Mouse (Mus musculus): ENCODE results near the gene Zfand3. TPM values are rescaled to one million over a fixed set of nuclear protein-coding genes. Genes with fewer than 3 reads are reported as not detected.
A peak's percentile ranks its signal among the peaks of the same experiment; 100 is the strongest.

The Zfand3 gene
- polyA plus RNA-seq, 1 experiment from 2014 or later, result 46.2 TPM

DNA sequence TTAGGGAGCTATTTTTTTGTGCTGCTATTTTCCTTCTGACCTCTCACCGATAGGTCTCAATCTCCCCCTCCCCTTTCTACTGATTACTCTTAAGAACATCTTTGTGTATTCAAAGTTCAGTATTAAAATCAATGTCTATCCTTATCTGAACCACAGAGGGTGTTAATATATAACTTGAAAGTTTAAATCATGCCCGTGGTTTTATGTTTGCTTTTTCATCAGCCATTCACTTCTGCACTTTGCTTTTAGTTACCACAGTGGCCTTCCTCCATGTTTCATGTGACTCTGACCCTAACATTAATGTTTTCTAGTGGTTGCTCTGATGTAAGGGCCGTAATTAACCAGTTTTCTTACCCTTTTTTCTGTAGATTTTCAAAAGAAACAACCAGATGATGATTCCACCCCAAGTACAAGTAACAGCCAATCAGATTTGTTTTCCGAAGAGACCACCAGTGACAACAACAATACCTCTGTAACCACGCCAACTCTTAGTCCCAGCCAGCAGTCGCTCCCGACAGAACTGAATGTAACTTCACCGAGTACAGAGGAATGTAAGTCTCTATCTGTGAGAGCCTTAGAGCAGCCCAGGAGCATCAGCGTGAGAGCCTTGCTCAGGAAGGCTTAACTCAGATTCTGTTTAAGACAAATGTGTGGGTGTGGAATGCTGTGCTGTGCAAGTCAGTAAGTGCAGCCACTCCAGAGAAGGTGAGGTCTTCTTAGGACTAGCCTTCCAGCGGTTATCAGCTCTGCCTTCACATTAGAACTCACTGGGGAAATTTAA lies 130.6 kb downstream of the Zfand3 start:
- ATAC-seq (ENCODE audit: insufficient number of reproducible peaks, insufficient read depth, low FRiP score, low TSS enrichment, low read depth), result no peak

DNA sequence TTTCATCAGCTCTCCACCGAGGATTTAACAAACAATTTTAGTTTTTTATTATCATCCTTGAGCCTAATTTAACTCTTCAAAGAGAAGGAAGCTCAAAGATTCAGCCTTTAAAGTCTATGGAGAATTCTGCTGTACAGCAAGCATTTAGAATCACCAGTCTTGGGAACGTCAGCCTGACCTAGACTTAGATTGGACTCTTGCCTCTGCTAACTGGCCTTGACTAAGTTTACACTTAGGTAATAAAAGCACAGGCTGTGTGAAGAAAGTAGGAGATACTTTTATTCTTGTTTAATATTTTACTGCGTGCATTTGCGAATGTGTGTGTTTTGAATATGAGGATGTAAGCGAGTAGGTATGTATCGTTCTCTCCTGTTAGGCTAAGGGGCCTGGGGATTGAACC lies 131.4 kb downstream of the Zfand3 start:
- no peak for ATAC-seq (ENCODE audit: insufficient number of reproducible peaks, insufficient read depth, low FRiP score, low TSS enrichment, low read depth)
- Histone ChIP-seq H3K4me2 (no peak overlapping the region), H3K36me3 (peaks cover 16% of the 10 kb centered on the region), H3K27me3 (no peaks in the 10 kb centered on the region), H3K9ac (no peak overlapping the region), H3K4me1 (peaks cover 12% of the 10 kb centered on the region), H3K4me3 (no peak overlapping the region), H3K9me3 (no peaks in the 10 kb centered on the region), H3K27ac (no peak overlapping the region)
- 92% methylated on average over 6 of the region's 6 CpGs for WGBS

More for the DNA sequence above, 130.6 kb downstream of the Zfand3 start:
- Histone ChIP-seq H3K9ac (no peak overlapping the region), H3K4me1 (peaks cover 20% of the 10 kb centered on the region), H3K27ac (no peak overlapping the region), H3K36me3 (peaks cover 16% of the 10 kb centered on the region), H3K27me3 (no peaks in the 10 kb centered on the region), H3K4me2 (no peak overlapping the region), H3K4me3 (no peak overlapping the region), H3K9me3 (no peaks in the 10 kb centered on the region)
- 74% methylated on average over 10 of the region's 10 CpGs for WGBS

DNA sequence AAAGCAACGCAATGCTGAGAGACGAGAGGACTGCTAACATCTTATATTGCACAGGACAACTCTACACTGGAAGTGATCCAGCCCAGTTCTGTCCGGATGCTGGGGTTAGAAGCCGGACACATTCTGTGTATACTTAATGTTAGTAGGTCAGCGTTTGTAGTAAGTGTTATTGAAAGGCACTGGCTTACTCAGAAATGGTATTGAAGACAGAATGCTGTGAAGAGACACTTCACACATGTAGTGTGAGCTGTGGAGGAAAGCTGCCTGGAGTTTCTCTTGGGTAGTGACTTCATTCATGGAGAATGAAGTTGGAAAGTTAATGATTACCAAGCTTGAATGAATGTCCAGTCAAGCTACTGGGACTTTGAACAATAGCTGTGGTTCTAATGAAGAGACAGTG lies 132.2 kb downstream of the Zfand3 start:
- peaks cover 16% of the 10 kb centered on the region for H3K36me3 ChIP-seq
- no peak overlapping the region for H3K9ac ChIP-seq
- no peaks in the 10 kb centered on the region for H3K27me3 ChIP-seq
- H3K9me3 ChIP-seq, result no peaks in the 10 kb centered on the region
- H3K27ac ChIP-seq, result no peak overlapping the region
- 94% methylated on average over 5 of the region's 5 CpGs for WGBS
- no peak overlapping the region for H3K4me3 ChIP-seq
- H3K4me2 ChIP-seq, result no peak overlapping the region
- no peak for ATAC-seq (ENCODE audit: insufficient number of reproducible peaks, insufficient read depth, low FRiP score, low TSS enrichment, low read depth)
- H3K4me1 ChIP-seq, result peaks cover 6% of the 10 kb centered on the region

DNA sequence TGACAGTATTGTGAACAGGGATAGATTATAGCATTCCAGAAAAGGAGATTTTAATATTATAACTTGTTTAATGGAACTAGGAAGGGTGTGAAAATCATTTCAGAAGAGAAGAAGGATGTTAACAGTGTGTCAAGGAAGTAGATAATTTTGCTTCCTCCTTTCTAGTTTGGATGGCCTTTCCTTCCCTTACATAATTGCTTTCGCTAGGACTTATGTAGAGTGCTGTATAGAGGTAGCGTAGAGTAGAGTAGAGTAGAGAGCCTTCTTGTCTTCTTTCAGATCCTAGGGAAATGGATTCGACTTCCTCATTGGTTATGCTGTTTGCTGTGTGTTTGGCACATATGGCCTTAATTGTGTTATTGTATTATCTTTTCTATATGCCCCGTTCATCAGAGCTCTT lies 132.6 kb downstream of the Zfand3 start:
- Histone ChIP-seq H3K27ac (no peak overlapping the region), H3K4me2 (no peak overlapping the region), H3K4me3 (no peak overlapping the region), H3K36me3 (peaks cover 16% of the 10 kb centered on the region), H3K4me1 (peaks cover 1% of the 10 kb centered on the region), H3K9me3 (no peaks in the 10 kb centered on the region), H3K27me3 (no peaks in the 10 kb centered on the region), H3K9ac (no peak overlapping the region)
- 77% methylated on average over 4 of the region's 4 CpGs for WGBS
- no peak for ATAC-seq (ENCODE audit: insufficient number of reproducible peaks, insufficient read depth, low FRiP score, low TSS enrichment, low read depth)

DNA sequence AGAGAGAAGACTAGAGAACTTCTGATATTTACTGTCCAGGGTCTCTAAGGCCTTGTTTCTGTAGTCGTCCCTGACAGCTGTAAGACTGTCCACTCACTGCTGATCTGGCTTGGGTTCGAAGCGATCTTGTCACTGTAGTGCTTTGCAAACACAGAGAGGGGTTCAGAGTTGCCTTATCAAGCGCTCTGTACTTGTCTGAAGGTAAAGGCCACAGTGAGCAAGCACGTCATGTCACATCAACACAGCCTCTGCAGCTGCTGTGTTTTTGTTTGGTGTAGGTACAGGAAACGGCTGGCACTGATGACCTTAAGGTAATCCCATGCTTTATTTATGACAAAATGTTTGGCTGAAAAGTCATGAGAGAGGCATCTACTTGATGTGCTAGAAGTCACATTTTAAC lies 139.6 kb downstream of the Zfand3 start:
- H3K27me3 ChIP-seq, result no peaks in the 10 kb centered on the region
- H3K9ac ChIP-seq, result no peak overlapping the region
- WGBS, result 85% methylated on average over 6 of the region's 6 CpGs
- H3K4me1 ChIP-seq, result peaks cover 11% of the 10 kb centered on the region
- H3K27ac ChIP-seq, result no peak overlapping the region
- no peak overlapping the region for H3K4me2 ChIP-seq
- ATAC-seq (ENCODE audit: insufficient number of reproducible peaks, insufficient read depth, low FRiP score, low TSS enrichment, low read depth), result no peak
- no peaks in the 10 kb centered on the region for H3K36me3 ChIP-seq
- no peak overlapping the region for H3K4me3 ChIP-seq
- no peaks in the 10 kb centered on the region for H3K9me3 ChIP-seq

DNA sequence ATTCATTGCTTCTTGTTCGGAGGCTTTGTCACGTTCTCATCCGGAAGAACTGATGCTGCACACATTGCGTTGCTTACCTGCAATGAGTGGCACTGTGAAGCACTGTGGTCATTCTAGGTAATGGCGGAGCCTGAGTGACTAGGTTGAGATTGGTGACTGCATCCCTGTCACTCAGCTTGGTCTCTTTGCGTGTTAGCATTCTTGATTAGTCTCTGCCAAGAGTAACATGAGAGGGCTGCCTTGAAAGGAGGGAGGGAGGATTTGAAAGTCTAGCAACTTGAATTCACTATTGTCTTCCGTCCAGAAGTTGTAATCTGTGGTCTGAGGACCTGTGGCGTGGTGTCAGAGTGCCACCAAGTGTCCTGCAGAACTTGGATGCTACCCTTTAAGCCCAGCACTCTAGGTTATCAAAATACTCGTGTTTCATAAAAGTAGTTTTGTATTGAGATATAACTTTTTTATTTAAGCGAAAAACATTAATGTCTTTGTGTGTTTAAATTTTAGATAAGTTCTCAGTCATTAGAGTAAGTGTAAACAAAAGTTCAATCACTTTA lies 141.1 kb downstream of the Zfand3 start:
- H3K4me3 ChIP-seq, result no peak overlapping the region
- no peak for ATAC-seq (ENCODE audit: insufficient number of reproducible peaks, insufficient read depth, low FRiP score, low TSS enrichment, low read depth)
- H3K9me3 ChIP-seq, result no peaks in the 10 kb centered on the region
- peaks cover 11% of the 10 kb centered on the region for H3K4me1 ChIP-seq
- H3K36me3 ChIP-seq, result no peaks in the 10 kb centered on the region
- H3K27me3 ChIP-seq, result no peaks in the 10 kb centered on the region
- 69% methylated on average over 10 of the region's 10 CpGs for WGBS
- H3K9ac ChIP-seq, result no peak overlapping the region
- no peak overlapping the region for H3K4me2 ChIP-seq
- no peak overlapping the region for H3K27ac ChIP-seq

DNA sequence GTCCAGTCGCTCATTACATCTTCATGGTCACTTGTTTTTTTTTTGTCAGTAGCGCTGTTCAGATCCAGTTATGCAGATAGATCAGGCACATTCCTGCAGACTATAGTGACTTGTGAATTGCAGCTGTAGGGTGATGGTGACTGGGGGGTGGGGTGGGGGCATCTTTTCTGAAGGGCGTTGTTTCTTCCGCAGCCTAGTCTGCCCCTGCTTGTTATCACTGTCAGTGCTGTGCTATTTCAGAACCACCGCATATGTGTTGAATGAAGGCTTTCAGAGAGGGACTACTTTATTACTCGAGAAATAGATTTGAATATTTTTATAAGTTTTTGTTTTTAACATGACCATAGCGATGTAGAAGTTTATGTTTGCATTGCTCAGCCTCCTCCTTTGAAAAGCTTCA lies 142.0 kb downstream of the Zfand3 start:
- Histone ChIP-seq H3K27me3 (no peaks in the 10 kb centered on the region), H3K9ac (no peak overlapping the region), H3K9me3 (no peaks in the 10 kb centered on the region), H3K4me2 (no peak overlapping the region), H3K4me1 (peaks cover 11% of the 10 kb centered on the region), H3K36me3 (no peaks in the 10 kb centered on the region), H3K4me3 (no peak overlapping the region), H3K27ac (no peak overlapping the region)
- no peak for ATAC-seq (ENCODE audit: insufficient number of reproducible peaks, insufficient read depth, low FRiP score, low TSS enrichment, low read depth)
- WGBS, result 86% methylated on average over 7 of the region's 7 CpGs

DNA sequence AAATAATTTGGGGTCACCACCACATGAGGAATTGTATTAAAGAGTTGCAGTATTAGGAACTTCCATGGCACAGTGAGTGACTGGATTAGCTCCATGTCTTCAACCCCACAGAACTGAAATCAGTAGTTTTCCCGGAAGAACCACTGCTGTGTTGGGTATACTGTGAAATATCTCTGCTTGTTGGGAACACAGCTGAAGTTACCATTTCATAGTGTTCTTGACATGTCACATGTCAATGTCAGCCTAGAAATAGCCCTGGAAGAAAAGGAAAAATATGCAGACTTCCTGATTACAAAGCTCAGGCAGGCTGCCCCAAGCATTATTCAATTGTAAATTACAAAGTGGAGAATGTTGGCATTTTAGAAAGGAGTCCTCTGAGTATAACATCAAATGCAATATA lies 143.4 kb downstream of the Zfand3 start:
- H3K36me3 ChIP-seq, result no peaks in the 10 kb centered on the region
- WGBS, result 74% methylated on average over 1 of the region's 1 CpGs
- no peak overlapping the region for H3K27ac ChIP-seq
- H3K4me3 ChIP-seq, result no peak overlapping the region
- H3K9ac ChIP-seq, result no peak overlapping the region
- no peak overlapping the region for H3K4me2 ChIP-seq
- peaks cover 15% of the 10 kb centered on the region for H3K4me1 ChIP-seq
- no peaks in the 10 kb centered on the region for H3K27me3 ChIP-seq
- H3K9me3 ChIP-seq, result no peaks in the 10 kb centered on the region
- no peak for ATAC-seq (ENCODE audit: insufficient number of reproducible peaks, insufficient read depth, low FRiP score, low TSS enrichment, low read depth)

DNA sequence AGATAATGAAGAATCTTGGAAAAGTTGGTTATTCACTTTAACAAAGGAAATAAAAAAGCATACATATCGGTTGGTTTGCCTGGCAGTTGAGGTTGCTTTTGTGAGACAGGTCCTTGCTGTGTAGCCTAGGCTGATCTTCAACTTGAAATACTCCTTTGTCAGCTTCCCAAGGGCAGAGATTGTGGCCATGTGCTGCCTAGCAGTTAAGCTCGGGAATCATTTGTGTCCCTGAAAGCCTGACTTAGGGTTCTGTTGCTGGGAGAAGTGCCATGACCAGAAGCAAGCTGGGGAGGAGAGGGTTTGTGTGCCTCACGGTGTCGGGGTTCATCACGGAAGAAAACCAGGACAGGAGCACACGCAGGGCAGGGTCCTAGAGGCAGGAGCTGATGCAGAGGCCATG lies 143.8 kb downstream of the Zfand3 start:
- peaks cover 15% of the 10 kb centered on the region for H3K4me1 ChIP-seq
- WGBS, result 79% methylated on average over 6 of the region's 6 CpGs
- H3K4me2 ChIP-seq, result no peak overlapping the region
- no peak overlapping the region for H3K27ac ChIP-seq
- H3K9ac ChIP-seq, result no peak overlapping the region
- ATAC-seq (ENCODE audit: insufficient number of reproducible peaks, insufficient read depth, low FRiP score, low TSS enrichment, low read depth), result no peak
- no peaks in the 10 kb centered on the region for H3K9me3 ChIP-seq
- no peak overlapping the region for H3K4me3 ChIP-seq
- no peaks in the 10 kb centered on the region for H3K27me3 ChIP-seq
- no peaks in the 10 kb centered on the region for H3K36me3 ChIP-seq

DNA sequence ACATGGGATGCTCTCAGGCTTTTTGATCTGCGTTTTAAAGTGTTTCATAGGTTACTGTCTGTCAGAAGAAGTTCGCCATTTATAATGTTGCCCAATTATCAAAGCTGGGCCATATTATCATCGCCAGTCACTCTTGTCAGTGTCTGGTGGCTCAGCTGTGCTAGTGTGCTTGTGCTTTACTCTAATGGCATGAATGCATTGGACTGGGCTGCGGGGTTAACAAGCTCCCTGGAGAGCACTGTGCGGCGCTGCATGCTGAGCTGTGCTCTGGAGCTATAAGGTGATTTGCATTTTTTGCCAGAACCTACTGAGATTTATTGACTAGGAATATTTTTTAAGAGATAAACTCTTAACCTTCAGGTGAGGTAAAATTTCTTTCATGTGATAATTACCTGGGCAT lies 145.4 kb downstream of the Zfand3 start:
- H3K36me3 ChIP-seq, result no peaks in the 10 kb centered on the region
- no peaks in the 10 kb centered on the region for H3K27me3 ChIP-seq
- H3K27ac ChIP-seq, result no peak overlapping the region
- ATAC-seq (ENCODE audit: insufficient number of reproducible peaks, insufficient read depth, low FRiP score, low TSS enrichment, low read depth), result no peak
- H3K4me2 ChIP-seq, result no peak overlapping the region
- no peak overlapping the region for H3K9ac ChIP-seq
- 86% methylated on average over 6 of the region's 6 CpGs for WGBS
- no peak overlapping the region for H3K4me3 ChIP-seq
- H3K4me1 ChIP-seq, result peaks cover 19% of the 10 kb centered on the region
- no peaks in the 10 kb centered on the region for H3K9me3 ChIP-seq

DNA sequence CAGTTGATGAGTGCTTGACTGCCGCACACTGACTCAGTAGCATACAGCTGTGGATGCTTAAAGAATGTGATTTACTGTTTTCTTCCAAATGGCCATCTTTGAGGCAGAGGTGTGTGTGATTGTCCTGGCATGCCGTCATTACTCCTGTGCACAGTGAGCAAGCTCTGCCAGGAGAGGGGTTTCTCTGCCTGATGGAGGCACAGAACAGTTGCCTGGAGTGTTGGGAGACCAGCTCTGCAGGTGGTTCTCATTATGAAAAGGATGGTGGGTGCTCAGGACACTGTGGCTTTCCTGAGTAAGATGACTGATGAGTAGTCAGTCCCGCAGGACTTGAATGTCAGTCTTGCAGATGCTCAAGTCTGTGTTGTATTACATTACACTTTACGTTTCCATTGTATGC lies 149.6 kb downstream of the Zfand3 start:
- H3K36me3 ChIP-seq, result 0 out of 2 replicates have a peak, but pooled peaks cover 5% of the 10 kb centered on the region
- peaks cover 20% of the 10 kb centered on the region for H3K4me1 ChIP-seq
- no peaks in the 10 kb centered on the region for H3K9me3 ChIP-seq
- H3K4me2 ChIP-seq, result no peak overlapping the region
- no peaks in the 10 kb centered on the region for H3K27me3 ChIP-seq
- H3K4me3 ChIP-seq, result no peak overlapping the region
- 0 out of 2 replicates have a peak overlapping the region, but pooled peaks have one; percentile 39 for H3K27ac ChIP-seq
- 43% methylated on average over 4 of the region's 4 CpGs for WGBS
- ATAC-seq (ENCODE audit: insufficient number of reproducible peaks, insufficient read depth, low FRiP score, low TSS enrichment, low read depth), result no peak
- H3K9ac ChIP-seq, result no peak overlapping the region

DNA sequence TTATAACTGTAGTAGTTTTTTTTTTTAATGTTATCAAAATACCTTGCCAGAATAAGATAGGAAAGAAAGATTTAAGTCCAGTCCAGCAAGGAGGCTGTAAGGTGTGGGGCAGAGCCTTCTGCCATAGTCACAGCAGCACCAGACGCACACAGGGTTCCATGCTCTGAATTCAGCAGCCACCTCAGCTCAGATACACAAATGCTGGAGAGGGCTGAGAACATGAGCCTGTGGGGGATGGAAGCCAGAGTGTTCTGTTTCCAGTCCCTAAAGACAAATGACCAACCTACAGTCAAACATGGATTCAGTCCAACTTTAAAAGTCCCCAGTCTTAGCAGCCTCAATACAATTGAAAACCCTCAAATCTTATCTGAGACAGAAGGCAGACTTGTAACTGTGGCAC lies 150.3 kb downstream of the Zfand3 start:
- Histone ChIP-seq H3K27me3 (no peaks in the 10 kb centered on the region), H3K4me3 (no peak overlapping the region), H3K27ac (no peak overlapping the region), H3K9ac (no peak overlapping the region), H3K36me3 (0 out of 2 replicates have a peak, but pooled peaks cover 5% of the 10 kb centered on the region), H3K9me3 (no peaks in the 10 kb centered on the region), H3K4me1 (peaks cover 20% of the 10 kb centered on the region), H3K4me2 (no peak overlapping the region)
- no peak for ATAC-seq (ENCODE audit: insufficient number of reproducible peaks, insufficient read depth, low FRiP score, low TSS enrichment, low read depth)
- WGBS, result 64% methylated on average over 1 of the region's 1 CpGs
